Mouse (Mus musculus): ENCODE measurements at regions not wholly inside any gene's neighbourhood (a gene's known extent, or its start where the extent isn't known, plus 50 kb on each side); places are given as distances from the start of the nearest gene placed in this dataset.

DNA sequence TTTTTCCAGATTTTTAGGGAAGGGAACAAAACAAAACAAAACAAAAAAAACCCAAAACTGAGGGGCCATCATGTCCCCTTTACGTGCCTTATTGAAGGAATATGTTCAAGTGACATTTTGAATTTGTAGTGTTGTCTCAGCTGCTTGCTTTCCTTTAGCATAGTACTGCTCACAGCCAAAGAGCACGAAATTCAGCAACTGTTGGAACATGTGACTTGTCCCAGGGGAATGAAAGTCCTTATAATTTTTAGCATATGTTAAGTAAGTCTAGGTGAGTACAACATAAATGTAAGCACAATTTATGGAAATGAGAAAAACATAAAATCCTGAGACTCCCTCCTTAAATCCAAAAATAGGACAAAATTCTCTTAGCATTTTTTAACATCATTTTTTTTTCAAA lies 110.8 kb upstream of the Pdzrn3 start:
- no peaks in the 10 kb centered on the region for H3K27me3 ChIP-seq (ENCODE audit: control insufficient read depth, insufficient read depth, low read depth, low read length)
- no peak for ATAC-seq (ENCODE audit: low read depth)
- H3K36me3 ChIP-seq (ENCODE audit: control insufficient read depth, insufficient read depth), result no peaks in the 10 kb centered on the region
- no peaks in the 10 kb centered on the region for H3K9me3 ChIP-seq (replicated peaks; ENCODE audit: control insufficient read depth, low read length)
- H3K4me1 ChIP-seq (ENCODE audit: control insufficient read depth, low read depth, low read length), result no peaks in the 10 kb centered on the region
- 44% methylated on average over 2 of the region's 2 CpGs for WGBS (ENCODE audit: insufficient replicate concordance)
- H3K9ac ChIP-seq (ENCODE audit: low read depth, low read length), result no peak overlapping the region
- no peak overlapping the region for H3K4me2 ChIP-seq (ENCODE audit: low read depth, low read length)
- no peak overlapping the region for H3K4me3 ChIP-seq (ENCODE audit: low read depth, low read length)
- no peak overlapping the region for H3K27ac ChIP-seq (ENCODE audit: low read length)

DNA sequence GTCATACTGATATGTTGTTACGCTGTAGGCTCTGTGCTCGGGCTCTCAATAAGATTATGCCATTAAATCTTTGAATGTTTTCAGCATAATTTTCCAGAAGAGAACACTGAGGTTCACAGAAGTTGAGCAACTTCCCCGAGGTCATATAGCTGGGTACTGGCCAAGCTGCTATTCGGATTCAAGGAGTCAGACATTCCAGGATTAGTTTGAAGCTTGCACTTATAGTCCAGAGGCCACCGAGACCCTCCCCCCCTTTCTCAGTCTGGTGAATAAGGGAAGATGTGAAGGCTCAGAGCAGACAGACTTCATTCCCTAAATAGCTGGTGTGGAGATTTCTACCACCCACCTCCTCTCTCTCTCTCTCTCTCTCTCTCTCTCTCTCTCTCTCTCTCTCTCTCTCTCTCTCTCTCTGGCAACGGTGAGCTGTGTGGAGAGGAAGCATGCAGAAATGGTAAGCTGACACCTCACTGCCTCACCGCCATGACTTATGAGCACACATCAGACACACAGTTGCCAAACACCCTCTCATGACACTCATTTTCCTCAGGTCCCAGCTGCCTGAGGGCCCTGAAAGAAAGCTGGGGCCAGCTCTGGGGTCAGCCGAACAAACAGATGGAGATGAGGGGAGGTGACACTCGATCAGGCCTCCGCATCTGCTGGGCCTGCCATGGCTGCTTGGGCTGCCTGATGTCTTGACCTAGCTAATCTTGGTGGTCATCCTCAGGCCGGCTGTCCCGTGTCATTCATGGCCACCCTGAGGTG lies 107.0 kb upstream of the Pdzrn3 start:
- no peak overlapping the region for H3K4me3 ChIP-seq (ENCODE audit: low read depth, low read length)
- no peaks in the 10 kb centered on the region for H3K27me3 ChIP-seq (ENCODE audit: control insufficient read depth, insufficient read depth, low read depth, low read length)
- H3K9me3 ChIP-seq (replicated peaks; ENCODE audit: control insufficient read depth, low read length), result no peaks in the 10 kb centered on the region
- no peak overlapping the region for H3K4me2 ChIP-seq (ENCODE audit: low read depth, low read length)
- H3K4me1 ChIP-seq (ENCODE audit: control insufficient read depth, low read depth, low read length), result no peaks in the 10 kb centered on the region
- no peak overlapping the region for H3K27ac ChIP-seq (ENCODE audit: low read length)
- 59% methylated on average over 12 of the region's 12 CpGs for WGBS (ENCODE audit: insufficient replicate concordance)
- H3K36me3 ChIP-seq (ENCODE audit: control insufficient read depth, insufficient read depth), result no peaks in the 10 kb centered on the region
- H3K9ac ChIP-seq (ENCODE audit: low read depth, low read length), result no peak overlapping the region
- ATAC-seq (ENCODE audit: low read depth), result no peak

- 47% methylated on average over 9 of the region's 9 CpGs for WGBS (ENCODE audit: insufficient replicate concordance)
- no peaks in the 10 kb centered on the region for H3K4me1 ChIP-seq (ENCODE audit: control insufficient read depth, low read depth, low read length)
- no peaks in the 10 kb centered on the region for H3K27me3 ChIP-seq (ENCODE audit: control insufficient read depth, insufficient read depth, low read depth, low read length)
- H3K4me3 ChIP-seq (ENCODE audit: low read depth, low read length), result no peak overlapping the region
- no peak overlapping the region for H3K9ac ChIP-seq (ENCODE audit: low read depth, low read length)
- ATAC-seq (ENCODE audit: low read depth), result no peak
- no peaks in the 10 kb centered on the region for H3K9me3 ChIP-seq (replicated peaks; ENCODE audit: control insufficient read depth, low read length)
- no peak overlapping the region for H3K4me2 ChIP-seq (ENCODE audit: low read depth, low read length)
- H3K36me3 ChIP-seq (ENCODE audit: control insufficient read depth, insufficient read depth), result no peaks in the 10 kb centered on the region
- H3K27ac ChIP-seq (ENCODE audit: low read length), result no peak overlapping the region
Measured at GRCm38 (mm10) chr6:101482635-101483465, 105.2 kb upstream of the Pdzrn3 start.

GRCm38 (mm10) chr6:101473956-101474355 lies 96.3 kb upstream of the Pdzrn3 start:
- Histone ChIP-seq H3K9me3 (replicated peaks; ENCODE audit: control insufficient read depth, low read length) (no peaks in the 10 kb centered on the region), H3K27me3 (ENCODE audit: control insufficient read depth, insufficient read depth, low read depth, low read length) (no peaks in the 10 kb centered on the region), H3K36me3 (ENCODE audit: control insufficient read depth, insufficient read depth) (no peaks in the 10 kb centered on the region), H3K4me3 (ENCODE audit: low read depth, low read length) (no peak overlapping the region), H3K4me2 (ENCODE audit: low read depth, low read length) (no peak overlapping the region), H3K9ac (ENCODE audit: low read depth, low read length) (no peak overlapping the region), H3K27ac (ENCODE audit: low read length) (no peak overlapping the region), H3K4me1 (ENCODE audit: control insufficient read depth, low read depth, low read length) (no peaks in the 10 kb centered on the region)
- no peak for ATAC-seq (ENCODE audit: low read depth)
- 61% methylated on average over 1 of the region's 1 CpGs for WGBS (ENCODE audit: insufficient replicate concordance)

- Histone ChIP-seq H3K27ac (ENCODE audit: low read length) (no peak overlapping the region), H3K4me3 (ENCODE audit: low read depth, low read length) (no peak overlapping the region), H3K4me1 (ENCODE audit: control insufficient read depth, low read depth, low read length) (no peaks in the 10 kb centered on the region), H3K36me3 (ENCODE audit: control insufficient read depth, insufficient read depth) (no peaks in the 10 kb centered on the region), H3K9me3 (replicated peaks; ENCODE audit: control insufficient read depth, low read length) (no peaks in the 10 kb centered on the region), H3K9ac (ENCODE audit: low read depth, low read length) (no peak overlapping the region), H3K4me2 (ENCODE audit: low read depth, low read length) (no peak overlapping the region), H3K27me3 (ENCODE audit: control insufficient read depth, insufficient read depth, low read depth, low read length) (no peaks in the 10 kb centered on the region)
- 34% methylated on average over 5 of the region's 5 CpGs for WGBS (ENCODE audit: insufficient replicate concordance)
- no peak for ATAC-seq (ENCODE audit: low read depth)
Measured at GRCm38 (mm10) chr6:101473257-101473925, 95.7 kb upstream of the Pdzrn3 start.

GRCm38 (mm10) chr6:101464910-101465309 lies 87.2 kb upstream of the Pdzrn3 start:
- H3K9me3 ChIP-seq (replicated peaks; ENCODE audit: control insufficient read depth, low read length), result no peaks in the 10 kb centered on the region
- no peak overlapping the region for H3K27ac ChIP-seq (ENCODE audit: low read length)
- no peaks in the 10 kb centered on the region for H3K4me1 ChIP-seq (ENCODE audit: control insufficient read depth, low read depth, low read length)
- H3K4me2 ChIP-seq (ENCODE audit: low read depth, low read length), result no peak overlapping the region
- no peaks in the 10 kb centered on the region for H3K36me3 ChIP-seq (ENCODE audit: control insufficient read depth, insufficient read depth)
- WGBS (ENCODE audit: insufficient replicate concordance), result 46% methylated on average over 1 of the region's 1 CpGs
- ATAC-seq (ENCODE audit: low read depth), result no peak
- H3K27me3 ChIP-seq (ENCODE audit: control insufficient read depth, insufficient read depth, low read depth, low read length), result no peaks in the 10 kb centered on the region
- no peak overlapping the region for H3K4me3 ChIP-seq (ENCODE audit: low read depth, low read length)
- no peak overlapping the region for H3K9ac ChIP-seq (ENCODE audit: low read depth, low read length)

DNA sequence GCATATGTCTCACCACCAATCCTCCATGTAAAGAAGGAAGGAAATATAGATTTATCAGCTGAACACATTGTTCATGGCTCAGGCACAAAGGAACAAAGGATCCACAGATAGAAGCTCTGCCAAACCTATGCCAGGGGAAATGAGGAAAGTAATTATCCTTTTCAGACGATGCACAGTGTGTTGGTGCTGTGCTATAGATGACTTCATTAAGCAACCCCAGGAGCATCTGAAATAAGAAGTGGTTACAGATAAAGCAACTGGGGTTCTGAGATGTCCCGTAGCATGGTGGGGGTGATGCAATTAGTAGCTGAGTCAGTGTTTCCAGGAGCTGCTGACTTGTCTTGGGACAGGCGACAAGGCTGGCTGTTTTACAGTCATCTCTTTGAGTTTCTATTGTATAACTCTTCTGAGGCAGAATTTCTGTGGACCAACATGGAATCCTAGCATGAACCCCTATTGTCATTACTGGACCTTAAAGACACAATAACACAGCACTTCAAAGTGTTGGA lies 86.2 kb upstream of the Pdzrn3 start:
- 62% methylated on average over 3 of the region's 3 CpGs for WGBS (ENCODE audit: insufficient replicate concordance)
- no peak overlapping the region for H3K9ac ChIP-seq (ENCODE audit: low read depth, low read length)
- no peak overlapping the region for H3K4me3 ChIP-seq (ENCODE audit: low read depth, low read length)
- no peak overlapping the region for H3K4me2 ChIP-seq (ENCODE audit: low read depth, low read length)
- no peaks in the 10 kb centered on the region for H3K27me3 ChIP-seq (ENCODE audit: control insufficient read depth, insufficient read depth, low read depth, low read length)
- no peak overlapping the region for H3K27ac ChIP-seq (ENCODE audit: low read length)
- H3K9me3 ChIP-seq (replicated peaks; ENCODE audit: control insufficient read depth, low read length), result no peaks in the 10 kb centered on the region
- ATAC-seq (ENCODE audit: low read depth), result no peak
- H3K4me1 ChIP-seq (ENCODE audit: control insufficient read depth, low read depth, low read length), result no peaks in the 10 kb centered on the region
- H3K36me3 ChIP-seq (ENCODE audit: control insufficient read depth, insufficient read depth), result no peaks in the 10 kb centered on the region

DNA sequence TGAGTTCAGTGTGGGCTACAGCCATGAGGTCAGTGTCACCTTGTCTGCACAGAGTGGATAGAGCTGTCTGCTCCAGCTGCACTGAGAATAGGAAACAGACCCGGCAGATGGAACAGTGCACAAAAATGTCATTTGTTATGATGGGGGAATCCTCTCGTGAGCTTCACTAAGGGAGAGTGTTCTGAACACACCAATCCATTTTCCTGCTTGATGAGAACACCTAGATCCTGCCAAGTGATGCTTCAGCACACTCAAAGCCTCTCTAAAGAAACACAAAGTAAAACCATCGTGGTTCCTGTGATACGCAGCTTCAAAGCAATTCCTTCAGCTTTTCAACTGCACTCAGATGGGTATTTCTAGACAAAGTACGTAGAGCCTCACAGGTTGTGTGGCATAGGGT lies 69.0 kb upstream of the Pdzrn3 start:
- Histone ChIP-seq H3K4me1 (ENCODE audit: control insufficient read depth, low read depth, low read length) (no peaks in the 10 kb centered on the region), H3K4me3 (ENCODE audit: low read depth, low read length) (no peak overlapping the region), H3K36me3 (ENCODE audit: control insufficient read depth, insufficient read depth) (no peaks in the 10 kb centered on the region), H3K9me3 (replicated peaks; ENCODE audit: control insufficient read depth, low read length) (no peaks in the 10 kb centered on the region), H3K9ac (ENCODE audit: low read depth, low read length) (no peak overlapping the region), H3K27ac (ENCODE audit: low read length) (no peak overlapping the region), H3K27me3 (ENCODE audit: control insufficient read depth, insufficient read depth, low read depth, low read length) (no peaks in the 10 kb centered on the region), H3K4me2 (ENCODE audit: low read depth, low read length) (no peak overlapping the region)
- ATAC-seq (ENCODE audit: low read depth), result no peak
- WGBS (ENCODE audit: insufficient replicate concordance), result 60% methylated on average over 5 of the region's 5 CpGs
